Mouse (Mus musculus) CH12.LX (cell line): ENCODE results near the gene Cdc42. TPM values are rescaled to one million over a fixed set of nuclear protein-coding genes. Genes with fewer than 3 reads are reported as not detected.

Experiments used
- DNase-seq: peaks from one replicate; pipeline ENCODE4 v3.0.0-alpha.2; 2013; ENCODE audit errors: extremely low read depth
- H3K27ac ChIP-seq: 2 replicates; pipeline ENCODE4 v1.5.1; 2012; ENCODE audit warnings: low read depth, mild to moderate bottlenecking, control low read depth, moderate library complexity; ENCODE audit not compliant: insufficient read depth
- H3K27me3 ChIP-seq: replicated peaks from 2 replicates; pipeline ENCODE3; 2012; ENCODE audit warnings: inconsistent platforms
- H3K36me3 ChIP-seq, 2 experiments: replicated peaks in 1 of 2; 2 replicates each; pipeline versions ENCODE3 to v1.6.1; 2012; ENCODE audit warnings: inconsistent platforms in 1 of 2, low read length in 1 of 2, mild to moderate bottlenecking in 1 of 2, mixed read lengths in 1 of 2, moderate library complexity in 1 of 2; ENCODE audit not compliant: control insufficient read depth in 1 of 2, insufficient read depth in 1 of 2
- H3K4me1 ChIP-seq, 2 experiments: 2 replicates each; pipeline ENCODE4 v1.6.1; 2012; ENCODE audit warnings: inconsistent platforms in 1 of 2, moderate library complexity in 1 of 2; ENCODE audit not compliant: insufficient read depth in 2 of 2, control insufficient read depth in 1 of 2
- H3K4me2 ChIP-seq: 2 replicates; pipeline ENCODE4 v1.6.1; 2012; ENCODE audit warnings: low read depth, mild to moderate bottlenecking, control low read depth; ENCODE audit not compliant: poor library complexity, insufficient read depth, severe bottlenecking
- H3K4me3 ChIP-seq, 3 experiments: fragments of 150-350 bp in 1 of 3; sonication (generic) in 1 of 3; replicated peaks in 1 of 3; 2 replicates each; pipeline versions ENCODE3 to v1.5.1; 2011 to 2012; ENCODE audit warnings: low read depth in 2 of 3, low read length in 2 of 3, mild to moderate bottlenecking in 2 of 3, moderate library complexity in 2 of 3, control low read depth in 1 of 3, improper control_type of control experiment in 1 of 3, inconsistent platforms in 1 of 3, mixed read lengths in 1 of 3; ENCODE audit not compliant: poor library complexity in 1 of 3
- H3K79me2 ChIP-seq: replicated peaks from 2 replicates; pipeline ENCODE4 v1.6.1; 2012; ENCODE audit warnings: mild to moderate bottlenecking, moderate library complexity; ENCODE audit not compliant: control insufficient read depth, poor library complexity, insufficient read depth, severe bottlenecking; ENCODE audit errors: extremely low read depth
- H3K9ac ChIP-seq: 2 replicates; pipeline ENCODE4 v1.6.1; 2012; ENCODE audit warnings: low read depth, mild to moderate bottlenecking, control low read depth, moderate library complexity; ENCODE audit not compliant: insufficient read depth
- H3K9me3 ChIP-seq: replicated peaks from 2 replicates; pipeline ENCODE3; 2012; ENCODE audit warnings: low read length, inconsistent platforms, mixed read lengths
- BHLHE40 ChIP-seq: IDR thresholded peaks from 2 replicates; pipeline ENCODE4 v1.6.1; 2011; ENCODE audit warnings: mild to moderate bottlenecking, low read depth, low read length, improper control_type of control experiment
- CHD1 ChIP-seq: IDR thresholded peaks from 2 replicates; pipeline ENCODE4 v1.6.1; 2012; ENCODE audit warnings: low read depth, low read length, improper control_type of control experiment, inconsistent platforms
- CHD2 ChIP-seq: IDR thresholded peaks from 2 replicates; pipeline ENCODE4 v1.6.1; 2011; ENCODE audit warnings: low read length, improper control_type of control experiment
- CTCF ChIP-seq, 2 experiments: IDR thresholded peaks in 1 of 2; conservative IDR thresholded peaks in 1 of 2; 2 replicates each; pipeline ENCODE4 v1.5.1; 2011 to 2012; ENCODE audit warnings: low read depth in 2 of 2, low read length in 2 of 2, improper control_type of control experiment in 1 of 2, inconsistent platforms in 1 of 2, mild to moderate bottlenecking in 1 of 2, moderate library complexity in 1 of 2
- E2F4 ChIP-seq: IDR thresholded peaks from 2 replicates; pipeline ENCODE4 v1.6.1; 2011; ENCODE audit warnings: low read depth, low read length, improper control_type of control experiment; ENCODE audit not compliant: insufficient replicate concordance
- ELF1 ChIP-seq: IDR thresholded peaks from 2 replicates; pipeline ENCODE4 v1.6.1; 2014; ENCODE audit warnings: low read depth, mild to moderate bottlenecking, inconsistent platforms, low read length, improper control_type of control experiment
- EP300 ChIP-seq: IDR thresholded peaks from 2 replicates; pipeline ENCODE4 v1.6.1; 2011; ENCODE audit warnings: low read length, improper control_type of control experiment
- ETS1 ChIP-seq: conservative IDR thresholded peaks from 2 replicates; pipeline ENCODE4 v1.6.1; 2012; ENCODE audit warnings: low read depth, mild to moderate bottlenecking, inconsistent platforms, low read length, improper control_type of control experiment, moderate library complexity
- GABPA ChIP-seq: IDR thresholded peaks from 2 replicates; pipeline ENCODE4 v1.6.1; 2012; ENCODE audit warnings: low read depth, low read length, improper control_type of control experiment, inconsistent platforms; ENCODE audit not compliant: insufficient replicate concordance
- HCFC1 ChIP-seq: IDR thresholded peaks from 2 replicates; pipeline ENCODE4 v1.6.1; 2012; ENCODE audit warnings: low read depth, mild to moderate bottlenecking, inconsistent platforms, low read length, improper control_type of control experiment
- IRF4 ChIP-seq: IDR thresholded peaks from 2 replicates; pipeline ENCODE4 v1.6.1; 2014; ENCODE audit warnings: low read depth, mild to moderate bottlenecking, inconsistent platforms, low read length, improper control_type of control experiment
- JUN ChIP-seq: IDR thresholded peaks from 2 replicates; pipeline ENCODE4 v1.6.1; 2011; ENCODE audit warnings: low read depth, mild to moderate bottlenecking, low read length, improper control_type of control experiment, moderate library complexity; ENCODE audit not compliant: insufficient read depth
- JUND ChIP-seq: conservative IDR thresholded peaks from 2 replicates; pipeline ENCODE4 v1.6.1; 2011; ENCODE audit warnings: low read depth, low read length, improper control_type of control experiment
- MAFK ChIP-seq: IDR thresholded peaks from 2 replicates; pipeline ENCODE4 v1.6.1; 2011; ENCODE audit warnings: low read length, improper control_type of control experiment; ENCODE audit not compliant: insufficient replicate concordance
- MAX ChIP-seq: IDR thresholded peaks from 2 replicates; pipeline ENCODE4 v1.6.1; 2011; ENCODE audit warnings: low read length, improper control_type of control experiment
- MAZ ChIP-seq: IDR thresholded peaks from 2 replicates; pipeline ENCODE4 v1.6.1; 2012; ENCODE audit warnings: low read depth, mild to moderate bottlenecking, inconsistent platforms, low read length, improper control_type of control experiment, moderate library complexity
- MYC ChIP-seq: IDR thresholded peaks from 2 replicates; pipeline ENCODE4 v1.6.1; 2011; ENCODE audit warnings: low read depth, mild to moderate bottlenecking, improper control_type of control experiment, low read length
- NELFE ChIP-seq: IDR thresholded peaks from 2 replicates; pipeline ENCODE4 v1.6.1; 2011; ENCODE audit warnings: low read depth, low read length, improper control_type of control experiment
- PAX5 ChIP-seq: IDR thresholded peaks from 2 replicates; pipeline ENCODE4 v1.6.1; 2012; ENCODE audit warnings: low read length, inconsistent platforms, mixed read lengths
- POLR2A ChIP-seq: IDR thresholded peaks from 2 replicates; pipeline ENCODE4 v1.6.1; 2011; ENCODE audit warnings: low read depth, mild to moderate bottlenecking, improper control_type of control experiment, low read length
- SIN3A ChIP-seq: IDR thresholded peaks from 2 replicates; pipeline ENCODE4 v1.6.1; 2012; ENCODE audit warnings: low read length, improper control_type of control experiment, inconsistent platforms
- SMC3 ChIP-seq: IDR thresholded peaks from 2 replicates; pipeline ENCODE4 v1.6.1; 2011; ENCODE audit warnings: low read depth, low read length, improper control_type of control experiment
- TBP ChIP-seq: conservative IDR thresholded peaks from 2 replicates; pipeline ENCODE4 v1.6.1; 2011; ENCODE audit warnings: low read depth, low read length, improper control_type of control experiment
- UBTF ChIP-seq: IDR thresholded peaks from 2 replicates; pipeline ENCODE4 v1.6.1; 2012; ENCODE audit warnings: low read depth, mild to moderate bottlenecking, inconsistent platforms, low read length, improper control_type of control experiment, moderate library complexity
- USF2 ChIP-seq: conservative IDR thresholded peaks from 2 replicates; pipeline ENCODE4 v1.6.1; 2011; ENCODE audit warnings: low read depth, low read length, improper control_type of control experiment
- ZKSCAN1 ChIP-seq: IDR thresholded peaks from 2 replicates; pipeline ENCODE4 v1.6.1; 2012; ENCODE audit warnings: low read depth, inconsistent platforms, low read length, improper control_type of control experiment, borderline replicate concordance
- ZMIZ1 ChIP-seq: IDR thresholded peaks from 2 replicates; pipeline ENCODE4 v1.6.1; 2012; ENCODE audit warnings: low read depth, mild to moderate bottlenecking, inconsistent platforms, low read length, improper control_type of control experiment
- ZNF384 ChIP-seq: IDR thresholded peaks from 2 replicates; pipeline ENCODE4 v1.6.1; 2012; ENCODE audit warnings: low read depth, low read length, improper control_type of control experiment, inconsistent platforms
- dilution Hi-C: fragments of 300-500 bp; cut with MboI; formaldehyde crosslinking; loops from 2 replicates; pipeline ENCODE4 v1.14.3; 2020; ENCODE audit warnings: low sequenced_read_pairs; ENCODE audit not compliant: extremely low pct_unique_long_range_greater_than_20kb, extremely low pct_ligation_motif_present
- in situ Hi-C: fragments of 300-500 bp; cut with MboI; formaldehyde crosslinking; loops from 3 replicates; pipeline ENCODE4 v1.14.3; 2019; ENCODE audit warnings: low sequenced_read_pairs, low pct_ligation_motif_present, low pct_unique_long_range_greater_than_20kb, mixed read lengths
- polyA plus RNA-seq: library from polyadenylated mRNA; unstranded; fragments of >175 nt; gene quantifications from 2 replicates; pipeline ENCODE4 v1.2.1, GENCODE M21; 2012; ENCODE audit warnings: low read depth; ENCODE audit not compliant: insufficient read length
- total RNA-seq, 2 experiments: library from RNA; depleted of rRNA; stranded (reverse); fragments of 300-350 nt in 1 of 2; fragments of >200 nt in 1 of 2; gene quantifications; 2 replicates each; pipeline ENCODE4 v1.2.3; 2012 to 2014

Gene Cdc42
- total and polyA plus RNA-seq, 3 experiments, result 209 to 594 (median 378) TPM

GRCm38 (mm10) chr4:137368198-137368597 is 10.7 kb upstream of the Cdc42 start:
- H3K4me3 ChIP-seq, result peak overlapping the region; percentile 1 to 37 (median 33)
- DNase-seq, result no peak
- no peaks in the 10 kb centered on the region for H3K36me3 ChIP-seq
- TF ChIP-seq NELFE (no peak), SMC3 (no peak), GABPA (no peak), CTCF (conservative IDR thresholded peaks at IDR 0.05 in 1 of 2, IDR thresholded peaks at IDR 0.05 in 1 of 2; ENCODE audit: low read depth in 2 of 2, low read length in 2 of 2) (no peak), UBTF (no peak), SIN3A (no peak), ZNF384 (no peak), EP300 (no peak), MAZ (no peak), ZMIZ1 (no peak), HCFC1 (no peak), ZKSCAN1 (no peak), MAFK (no peak), MAX (no peak), BHLHE40 (no peak), PAX5 (no peak), USF2 (no peak), JUND (no peak)
- H3K4me2 ChIP-seq, result peak overlapping the region; percentile 93
- H3K27me3 ChIP-seq, result no peaks in the 10 kb centered on the region
- no peaks in the 10 kb centered on the region for H3K9me3 ChIP-seq
- H3K79me2 ChIP-seq, result no peaks in the 10 kb centered on the region
- in situ Hi-C loops, result no loop called here
- H3K9ac ChIP-seq, result peak overlapping the region; percentile 36
- H3K27ac ChIP-seq, result peak overlapping the region; percentile 21; the same call in 1 of the 2 replicates
- dilution Hi-C loops, result no loop called here
- H3K4me1 ChIP-seq, result peaks cover 23 to 52% of the 10 kb centered on the region in 2 experiments

GRCm38 (mm10) chr4:137367275-137368088 is 10.0 kb upstream of the Cdc42 start:
- no peaks in the 10 kb centered on the region for H3K9me3 ChIP-seq
- peak; percentile 85 for DNase-seq
- no peaks in the 10 kb centered on the region for H3K36me3 ChIP-seq
- in situ Hi-C loops (no loop called here), dilution Hi-C loops (no loop called here)
- no peaks in the 10 kb centered on the region for H3K79me2 ChIP-seq
- peaks cover 23 to 52% of the 10 kb centered on the region in 2 experiments for H3K4me1 ChIP-seq
- TF ChIP-seq JUN (no peak), POLR2A (peak; percentile 56; the same call in 1 of the 2 replicates), ELF1 (peak; percentile 68), MAX (no peak), E2F4 (0 out of 2 replicates have a peak, but pooled peaks have one; percentile 49), CHD2 (peak; percentile 53), SIN3A (peak; percentile 69; the same call in 1 of the 2 replicates), ETS1 (peak; percentile 56), IRF4 (peak; percentile 26; the same call in 1 of the 2 replicates), MAFK (peak; percentile 11; the same call in 1 of the 2 replicates), EP300 (0 out of 2 replicates have a peak, but pooled peaks have one; percentile 7), TBP (peak; percentile 53; the same call in 1 of the 2 replicates), MYC (no peak), HCFC1 (peak; percentile 58), CHD1 (no peak)
- TF ChIP-seq, all 38 proteins: peak for 11
- peak overlapping the region; percentile 69 for H3K9ac ChIP-seq
- no peaks in the 10 kb centered on the region for H3K27me3 ChIP-seq
- peak overlapping the region; percentile 93 for H3K4me2 ChIP-seq
- H3K4me3 ChIP-seq, result peak overlapping the region; percentile 15 to 37 (median 33)
- H3K27ac ChIP-seq, result peak overlapping the region; percentile 78
